In genomic region chr5:134266404-134266803, GRCm38 (mm10) we compare ENCODE assay signal across 9 mouse cellular contexts. TPM values are rescaled to one million over a fixed set of nuclear protein-coding genes. Genes with fewer than 3 reads are reported as not detected.
DNase-seq lines count a peak whose midpoint lies in the region; ATAC-seq lines count a peak whose summit lies in the region.
"Had no signal": no experiment of that assay in that cellular context is flagged by ENCODE, and none has a peak within 500 bp of the region (broad histone marks: within the 10 kb centered on the region; RNA-seq: fewer than 3 reads in every experiment).

No protein-coding gene starts in this region.

- peak; percentile 23 to 31 for DNase-seq in spleen, adult 18-20 months
- no peak for DNase-seq in spleen, postnatal 4 days (ENCODE audit: low spot score in 2 of 2)
- peak; percentile 97 for DNase-seq in naive thymus-derived CD4-positive, alpha-beta T cell, adult 2 months (ENCODE audit: low read depth)
- no peak for DNase-seq in MN1 (ENCODE audit: low spot score)
- DNase-seq in left cerebral cortex, adult 8-10 months (ENCODE audit: low spot score in 2 of 2) = no peak
- DNase-seq in liver, embryonic 11.5 days (ENCODE audit: low spot score) = no peak

- H3K36me3 ChIP-seq in embryonic facial prominence, embryonic 12.5 days = peaks cover 95% of the 10 kb centered on the region
- H3K36me3 ChIP-seq in liver, embryonic 11.5 days (ENCODE audit: control insufficient read depth, insufficient read depth, low read length) = peaks cover 63% of the 10 kb centered on the region

- no peaks in the 10 kb centered on the region for H3K9me3 ChIP-seq in embryonic facial prominence, embryonic 12.5 days
- no peaks in the 10 kb centered on the region for H3K9me3 ChIP-seq in liver, embryonic 11.5 days (ENCODE audit: control insufficient read depth, low read length)
- H3K9me3 ChIP-seq: liver, embryonic 15.5 days had no signal

- no peak overlapping the region for H3K9ac ChIP-seq in embryonic facial prominence, embryonic 12.5 days
- no peak overlapping the region for H3K9ac ChIP-seq in liver, embryonic 11.5 days (ENCODE audit: low read depth, low read length)
- H3K9ac ChIP-seq: liver, embryonic 15.5 days had no signal

- 83% methylated on average over 18 of the region's 18 CpGs for WGBS in embryonic facial prominence, embryonic 12.5 days
- WGBS in liver, embryonic 11.5 days = 89% methylated on average over 18 of the region's 18 CpGs

- no peaks in the 10 kb centered on the region for H3K4me1 ChIP-seq in embryonic facial prominence, embryonic 12.5 days
- H3K4me1 ChIP-seq in liver, embryonic 11.5 days (replicated peaks; ENCODE audit: control insufficient read depth, insufficient read depth, low read length) = no peaks in the 10 kb centered on the region
- H3K4me1 ChIP-seq: liver, embryonic 15.5 days had no signal

- no peak overlapping the region for H3K4me2 ChIP-seq in embryonic facial prominence, embryonic 12.5 days (replicated peaks)
- no peak overlapping the region for H3K4me2 ChIP-seq in liver, embryonic 11.5 days
- H3K4me2 ChIP-seq: liver, embryonic 15.5 days had no signal

- H3K4me3 ChIP-seq in embryonic facial prominence, embryonic 12.5 days = no peak overlapping the region
- H3K4me3 ChIP-seq in liver, embryonic 11.5 days (ENCODE audit: low read depth, low read length) = no peak overlapping the region
- H3K4me3 ChIP-seq: liver, embryonic 15.5 days; myocyte had no signal

- no peak for ATAC-seq in embryonic facial prominence, embryonic 12.5 days (ENCODE audit: insufficient number of reproducible peaks, insufficient read depth, low FRiP score, low TSS enrichment)
- no peak for ATAC-seq in liver, embryonic 11.5 days (replicated peaks; ENCODE audit: low FRiP score)

- 0 out of 2 replicates have a peak overlapping the region, but pooled peaks have one; percentile 41 for H3K27ac ChIP-seq in embryonic facial prominence, embryonic 12.5 days
- H3K27ac ChIP-seq in liver, embryonic 11.5 days (ENCODE audit: low read depth, low read length) = no peak overlapping the region
- H3K27ac ChIP-seq: liver, embryonic 15.5 days had no signal

- H3K27me3 ChIP-seq in embryonic facial prominence, embryonic 12.5 days = no peaks in the 10 kb centered on the region
- H3K27me3 ChIP-seq in liver, embryonic 11.5 days (replicated peaks; ENCODE audit: control insufficient read depth, insufficient read depth, low read length) = no peaks in the 10 kb centered on the region
- H3K27me3 ChIP-seq: liver, embryonic 15.5 days had no signal

RNA-seq across cellular contexts. Expression of gene Ncf1, which starts 37.0 kb away (rescaled TPM):
- 2.2 and 2.3 TPM in 2 replicates for polyA plus RNA-seq in embryonic facial prominence, embryonic 12.5 days (2016; fragmentation: Nextera tagmentation; extraction: Ambion mirVana)
- total RNA-seq in left cerebral cortex, adult 8-10 months (2022) = 10 to 100 TPM in 2 of 4 experiments, 1 to 10 TPM in 2; 5.3 to 16.2 (median 10.3) TPM
- 9.3 and 11.7 TPM in 2 replicates for polyA plus RNA-seq in liver, embryonic 11.5 days (2014; fragmentation: Nextera tagmentation; extraction: Ambion mirVana)

RNA-seq across cellular contexts. Expression of gene Gtf2i, which starts 48.2 kb away (rescaled TPM):
- 227 and 232 TPM in 2 replicates for polyA plus RNA-seq in embryonic facial prominence, embryonic 12.5 days (2016; fragmentation: Nextera tagmentation; extraction: Ambion mirVana)
- total RNA-seq in left cerebral cortex, adult 8-10 months (2022) = 100 to 1,000 TPM; 193 to 217 (median 197) TPM
- 108 and 115 TPM in 2 replicates for polyA plus RNA-seq in liver, embryonic 11.5 days (2014; fragmentation: Nextera tagmentation; extraction: Ambion mirVana)

Comparison
In these comparisons a context has a peak if more than half of its experiments do, and no peak if none do; other contexts are left out.
1. DNase-seq: peak in spleen, adult 18-20 months (2 of 2) and naive thymus-derived CD4-positive, alpha-beta T cell, adult 2 months (single experiment); none in spleen, postnatal 4 days (0 of 2), MN1 (single experiment), left cerebral cortex, adult 8-10 months (0 of 2) and liver, embryonic 11.5 days (single experiment).